Mouse (Mus musculus) cortical plate, adult 2 months (tissue): Measurements from ENCODE around the gene Tectb.

ENCODE experiments used
- CTCF ChIP-seq: fragments of 200-500 bp; IDR thresholded peaks from 2 replicates; pipeline ENCODE4 v1.5.1; 2011; ENCODE audit warnings: mild to moderate bottlenecking, control low read depth, low read length; ENCODE audit not compliant: insufficient read depth; ENCODE audit errors: extremely low read depth
- POLR2A ChIP-seq: fragments of 200-500 bp; IDR thresholded peaks from 2 replicates; pipeline ENCODE4 v1.6.1; 2011; ENCODE audit warnings: mild to moderate bottlenecking, low read length, control low read depth; ENCODE audit not compliant: insufficient read depth; ENCODE audit errors: extremely low read depth

DNA sequence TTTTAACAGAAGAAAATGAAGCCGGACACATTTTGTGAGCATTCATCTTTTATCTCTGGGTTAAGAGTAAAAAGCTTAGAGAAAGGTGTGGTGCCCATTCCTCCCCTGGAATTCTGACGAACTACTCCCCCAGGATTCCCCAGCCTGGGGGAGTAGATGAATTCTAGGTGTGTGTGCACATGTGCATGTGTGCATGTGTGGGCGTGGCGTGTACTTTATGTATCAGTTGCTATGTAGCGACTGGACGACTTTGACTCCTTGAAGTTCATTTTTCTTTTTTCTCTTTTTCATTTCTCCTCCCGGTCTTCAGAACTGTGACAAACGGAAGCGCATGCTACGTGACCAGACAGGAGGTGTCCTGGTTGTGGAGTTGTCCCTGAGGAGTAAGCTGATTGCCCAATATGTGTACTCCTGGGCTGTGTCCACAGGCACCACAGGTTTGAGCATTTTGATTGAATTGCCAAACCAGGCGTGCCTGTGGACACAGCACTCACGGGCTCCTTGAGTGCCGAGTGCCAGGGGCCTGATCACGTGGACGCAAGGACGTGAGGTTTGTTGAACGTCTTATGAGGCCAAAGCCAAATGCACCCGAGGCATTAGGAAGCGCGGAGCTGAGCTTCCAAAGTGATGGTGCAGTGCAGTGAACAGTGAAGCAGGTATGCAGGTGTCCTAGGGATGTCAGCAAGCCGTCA lies 11.9 kb downstream of the Tectb start:
- TF ChIP-seq POLR2A (no peak), CTCF (no peak)
